Mouse (Mus musculus): Measurements from ENCODE around the gene Ms4a6b.
"Not testable (repeated sequence)": the region's sequence is repeated elsewhere in the genome, so short reads cannot be mapped to it uniquely, and the experiment has no call there.

The Ms4a6b gene

DNA sequence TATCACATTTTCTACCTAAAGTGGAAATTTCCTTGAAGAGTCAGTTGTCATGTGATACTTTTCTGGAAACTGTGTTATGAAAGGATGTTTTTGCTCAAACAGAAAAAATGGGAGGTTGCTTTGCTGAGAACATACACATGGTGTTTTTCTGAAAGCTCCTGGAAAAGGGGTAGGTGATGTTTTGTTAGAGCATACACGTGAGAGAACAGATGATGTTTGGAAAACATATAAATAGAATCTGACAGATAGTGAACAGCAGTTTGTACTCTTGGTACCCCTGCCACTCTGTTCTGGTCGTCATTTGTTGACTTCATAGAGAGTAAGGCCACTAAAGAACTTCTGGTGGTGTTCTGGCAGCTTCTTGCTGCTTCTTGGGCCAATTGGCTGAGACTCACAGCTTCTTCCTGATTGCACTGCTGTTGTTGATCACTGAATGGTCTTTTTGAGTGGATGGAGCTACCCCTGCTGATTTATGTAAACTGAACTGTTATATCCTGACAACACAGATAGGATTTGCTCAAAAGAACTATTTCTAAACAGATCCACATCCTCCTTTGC lies 17.7 kb downstream of the Ms4a6b start:
- DNase-seq = no peak

DNA sequence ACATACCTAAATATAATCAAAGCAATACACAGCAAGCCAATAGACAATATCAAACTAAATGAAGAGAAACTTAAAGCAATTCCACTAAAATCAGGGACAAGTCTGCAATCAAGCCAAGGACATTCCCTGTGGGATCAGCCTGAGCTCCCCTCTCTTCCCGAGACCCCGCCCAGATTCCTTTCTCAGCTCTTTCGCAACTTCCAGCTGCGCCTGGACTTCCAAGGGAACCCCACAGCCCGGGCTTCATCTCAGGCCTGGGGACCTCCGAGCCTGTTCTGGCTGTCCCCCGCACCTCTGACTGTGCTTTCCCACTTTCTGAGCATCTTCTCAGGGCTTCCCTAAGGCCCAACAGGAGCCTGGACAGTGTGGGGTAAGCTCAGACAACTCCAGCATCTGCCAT lies 20.3 kb downstream of the Ms4a6b start, which contains the start of gene Ms4a4d:
Gene Ms4a4d, plus strand, starts transcription at position 209 of the 400 bp plus-strand sequence.
- no peak for DNase-seq

GRCm38 (mm10) chr19:11537336-11537735 lies 21.0 kb downstream of the Ms4a6b start:
- no peak for DNase-seq

DNA sequence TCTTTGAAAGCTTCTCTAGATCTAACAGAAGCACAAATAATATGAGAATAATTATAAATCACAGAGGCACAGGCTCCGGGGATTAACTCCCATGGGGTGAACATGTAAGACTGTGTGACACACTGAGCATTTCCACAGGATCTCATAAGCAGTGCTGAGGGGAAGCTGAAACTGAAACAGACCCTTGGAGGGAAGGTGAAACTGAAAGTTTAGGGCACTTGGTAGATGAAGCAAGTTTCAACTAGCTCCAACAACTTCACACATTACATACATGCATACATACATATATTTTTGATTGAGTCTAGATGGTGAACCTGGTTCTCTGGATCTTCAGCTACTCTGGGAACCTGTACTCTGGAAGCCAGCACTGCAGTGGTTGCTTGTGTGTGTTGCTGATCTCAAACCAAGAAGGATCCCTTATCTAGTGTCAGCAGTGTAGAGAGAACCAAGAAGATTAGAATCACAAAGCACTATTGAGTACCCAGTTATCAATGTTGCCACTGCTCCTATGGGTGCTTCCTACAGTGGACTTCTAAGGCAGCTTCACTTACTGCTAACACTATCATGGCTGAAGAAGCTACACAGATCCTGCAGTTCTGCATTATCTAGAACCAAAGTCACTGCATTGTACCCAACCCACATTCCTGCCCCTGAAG lies 24.0 kb downstream of the Ms4a6b start:
- not testable (repeated sequence) for DNase-seq

GRCm38 (mm10) chr19:11544383-11544782 lies 28.1 kb downstream of the Ms4a6b start:
- not testable (repeated sequence) for DNase-seq

DNA sequence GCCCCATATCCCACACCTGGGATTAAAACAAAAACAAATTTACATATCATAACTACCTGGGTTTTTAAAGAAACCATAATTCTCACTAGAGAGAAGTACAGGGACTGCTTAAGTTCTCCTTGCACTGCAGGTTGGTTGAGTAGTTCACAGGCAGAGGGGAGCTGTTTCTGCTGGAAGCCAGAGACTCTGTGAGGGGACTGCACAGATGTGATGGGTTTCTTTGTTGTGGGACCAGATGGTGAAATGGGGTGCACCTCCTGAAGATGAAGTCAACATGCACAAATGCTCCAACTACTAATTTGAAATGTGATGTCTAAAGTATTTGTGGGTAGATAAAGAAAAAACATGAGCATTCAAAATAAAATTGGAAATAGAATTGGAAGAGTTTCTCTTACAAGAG lies 31.6 kb downstream of the Ms4a6b start:
- DNase-seq = peak; percentile 50 to 72

DNA sequence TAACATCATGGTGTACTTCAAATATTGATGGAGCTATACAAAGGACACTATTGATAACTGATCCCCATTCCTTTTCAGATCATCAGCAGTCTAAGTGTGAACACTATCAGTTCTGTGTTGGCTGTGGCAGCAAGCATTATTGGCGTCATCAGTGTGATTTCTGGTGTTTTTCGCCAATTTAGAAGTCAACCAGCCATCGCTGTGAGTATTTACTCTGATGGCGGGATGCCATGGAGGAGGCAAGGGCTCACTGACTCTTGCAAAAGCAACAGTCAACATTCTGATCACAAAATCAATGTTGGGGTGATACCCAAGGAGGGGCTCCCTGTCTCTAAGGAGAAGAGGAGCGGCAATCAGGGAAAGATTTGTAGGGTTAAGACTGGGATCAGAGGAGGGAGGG lies 38.4 kb downstream of the Ms4a6b start:
- DNase-seq = no peak

- DNase-seq = not testable (repeated sequence)
Measured at GRCm38 (mm10) chr19:11559560-11559959, 43.2 kb downstream of the Ms4a6b start.

DNA sequence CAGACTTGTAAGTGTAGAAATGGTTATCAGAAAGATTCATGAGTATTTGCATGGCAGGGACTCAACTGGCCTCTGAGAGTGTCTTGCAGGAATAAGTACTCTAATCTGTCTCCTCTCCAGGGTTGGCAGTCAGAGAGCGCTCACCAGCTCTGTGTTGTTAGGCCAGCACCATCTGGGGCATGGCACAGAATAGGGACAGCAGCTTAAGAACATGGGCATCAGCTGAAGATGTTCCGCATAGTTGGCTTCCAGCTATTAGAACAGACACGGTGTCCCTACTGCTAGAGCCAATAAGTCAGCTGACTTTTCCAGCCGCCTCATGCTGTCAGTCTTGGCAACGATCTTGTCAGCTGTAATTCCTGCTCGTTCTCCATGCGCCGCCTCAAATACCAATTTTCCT lies 58.7 kb downstream of the Ms4a6b start:
- no peak for DNase-seq

Measured in thymus, adult 18-20 months (tissue).